Mouse (Mus musculus) right cerebral cortex, postnatal 4 days (tissue): Measurements from ENCODE around the gene Ankrd33b.

Source experiments
- DNase-seq: peaks from one replicate; pipeline ENCODE4 v3.0.0-alpha.2; 2022

The Ankrd33b gene

GRCm38 (mm10) chr15:31337192-31337741 is 30.3 kb downstream of the Ankrd33b start:
- DNase-seq, result peak; percentile 42

DNA sequence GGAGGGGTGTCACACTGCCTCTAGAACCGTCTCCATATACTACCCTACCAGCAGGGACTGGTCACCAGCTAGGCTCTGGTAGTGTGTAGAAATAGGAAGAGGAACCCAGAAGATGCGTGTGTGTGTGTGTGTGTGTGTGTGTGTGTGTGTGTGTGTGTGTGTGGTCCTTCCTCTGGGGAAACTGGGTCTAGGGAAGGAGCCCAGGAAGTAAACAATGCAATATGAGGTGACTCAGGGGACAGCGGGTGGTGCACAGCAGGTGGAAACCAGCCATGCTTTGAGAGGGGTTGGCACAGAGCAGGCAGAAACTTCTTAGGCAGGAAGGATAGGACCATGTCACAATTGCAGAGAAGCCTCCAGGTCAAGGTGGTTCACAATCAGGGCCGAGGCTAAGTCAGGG is 30.8 kb downstream of the Ankrd33b start:
- DNase-seq, result no peak

DNA sequence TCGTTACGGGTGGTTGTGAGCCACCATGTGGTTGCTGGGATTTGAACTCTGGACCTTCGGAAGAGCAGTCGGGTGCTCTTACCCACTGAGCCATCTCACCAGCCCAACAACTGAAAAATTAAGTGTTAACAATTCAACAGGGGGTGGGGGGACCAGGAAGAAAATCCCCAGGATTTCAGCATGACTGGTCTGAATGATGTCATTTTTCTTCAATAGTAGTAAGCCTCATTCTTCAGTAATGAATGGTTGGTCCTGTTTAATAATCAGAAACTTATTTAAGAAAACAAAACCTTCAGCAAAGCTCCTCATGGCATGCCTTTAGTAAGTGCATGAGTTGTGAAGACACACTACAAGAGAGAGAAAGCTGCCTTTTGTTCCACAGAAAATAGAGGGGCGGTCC is 32.7 kb downstream of the Ankrd33b start:
- no peak for DNase-seq

DNA sequence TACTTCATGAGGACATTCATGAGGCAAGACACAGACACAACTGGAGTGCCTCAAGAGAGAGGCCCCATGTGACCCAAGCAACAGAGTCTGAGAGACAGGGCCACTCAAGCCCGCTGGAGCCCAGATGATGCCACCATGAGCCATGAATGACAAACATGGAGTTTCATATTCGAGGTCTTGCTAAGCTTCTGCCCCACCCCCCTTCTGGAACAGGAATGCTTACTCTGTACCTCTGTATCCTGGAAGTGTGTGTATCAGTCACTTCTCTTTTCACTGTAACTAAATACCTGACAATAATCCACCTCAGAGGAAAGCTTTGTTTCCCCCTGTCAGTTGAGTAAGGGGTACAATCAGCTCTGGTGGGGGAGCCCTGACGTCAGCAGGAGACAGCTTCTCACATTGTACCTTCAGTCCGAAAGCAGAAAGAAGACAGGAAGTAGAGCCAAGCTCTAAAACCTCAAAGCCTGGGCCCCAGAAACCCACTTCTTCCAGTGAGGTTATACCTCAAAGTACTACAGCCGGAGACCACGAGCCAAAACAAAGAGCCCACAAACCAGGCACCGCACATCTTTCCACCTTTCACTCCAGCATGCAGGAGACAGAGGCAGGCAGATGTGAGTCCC is 34.9 kb downstream of the Ankrd33b start:
- no peak for DNase-seq

DNA sequence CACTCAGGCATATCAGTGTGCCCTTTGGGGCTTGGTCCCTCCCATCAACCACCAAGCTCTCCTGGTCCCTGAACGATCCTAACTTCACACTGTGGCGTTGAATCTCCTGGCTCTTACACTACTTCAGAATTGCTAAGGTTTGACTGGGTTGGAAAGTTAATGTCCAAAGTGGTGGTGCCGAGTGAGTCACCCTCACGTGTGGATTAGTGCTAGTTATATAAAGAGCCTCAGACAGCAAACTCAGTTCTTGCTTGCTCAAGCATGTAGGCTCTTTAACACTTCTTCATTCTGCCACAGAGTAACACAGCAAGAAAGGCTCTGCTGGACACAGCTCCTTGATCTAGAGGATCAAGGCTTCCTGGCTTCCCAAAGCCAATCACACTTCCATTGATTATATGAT is 35.8 kb downstream of the Ankrd33b start:
- DNase-seq, result no peak

DNA sequence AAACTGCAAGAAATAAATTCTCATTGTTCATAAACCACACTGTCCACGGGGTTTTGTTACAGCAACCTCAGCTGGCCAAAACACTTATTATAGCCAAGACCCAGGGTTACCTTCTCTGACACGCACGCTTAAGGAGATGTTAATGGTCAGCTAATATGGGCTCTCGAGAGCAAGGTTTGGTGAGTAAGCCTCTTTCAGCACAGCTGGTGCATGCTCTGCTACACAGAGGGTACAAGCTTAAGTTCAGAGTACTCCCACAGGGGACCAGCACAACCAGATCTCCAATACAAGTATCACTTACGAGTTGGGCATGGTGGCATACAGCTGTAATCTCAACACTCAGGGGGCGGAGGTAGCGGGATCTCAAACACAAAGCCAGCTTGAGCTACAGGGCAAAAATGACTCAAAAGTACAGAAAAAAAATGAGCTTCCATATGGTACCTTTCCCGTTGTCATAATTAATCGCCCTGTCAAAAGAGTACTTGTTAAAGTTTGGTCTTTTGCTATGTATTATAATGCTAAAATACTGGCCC is 39.4 kb downstream of the Ankrd33b start:
- no peak for DNase-seq

DNA sequence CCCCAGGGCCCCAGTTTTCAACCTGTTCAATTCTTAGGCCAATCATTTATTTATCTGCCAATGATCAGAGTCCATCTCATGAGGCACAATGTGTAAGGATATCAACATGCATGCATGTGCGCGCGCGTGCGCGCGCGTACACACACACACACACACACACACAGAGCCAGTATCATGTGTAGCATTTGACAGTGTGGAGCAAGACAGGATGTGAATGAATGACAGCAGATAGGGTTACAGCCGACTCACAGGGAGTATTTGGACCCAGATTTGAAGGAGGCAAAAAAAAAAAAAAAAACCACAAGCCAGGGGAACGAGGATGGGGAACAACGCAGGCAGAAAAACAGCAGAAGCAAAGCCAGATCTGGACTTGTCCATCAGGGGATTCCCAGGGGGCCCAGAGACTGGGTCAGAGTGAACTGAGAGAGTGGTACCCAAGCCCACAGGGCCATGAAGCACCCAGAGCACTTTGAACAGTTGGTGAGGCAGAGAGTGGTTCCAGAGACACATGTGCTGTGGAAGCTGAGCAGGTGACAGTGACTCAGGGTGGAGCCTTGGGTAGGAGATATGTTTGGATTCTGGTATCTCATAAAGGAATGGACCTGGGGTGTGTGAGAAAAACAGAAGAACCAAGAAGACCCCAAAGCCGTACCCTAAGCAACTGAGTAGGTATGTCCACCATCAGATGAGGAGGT is 41.7 kb downstream of the Ankrd33b start:
- no peak for DNase-seq

GRCm38 (mm10) chr15:31324551-31324950 is 43.0 kb downstream of the Ankrd33b start:
- DNase-seq, result no peak

- DNase-seq, result no peak
Measured at GRCm38 (mm10) chr15:31323684-31324083, 43.8 kb downstream of the Ankrd33b start.

GRCm38 (mm10) chr15:31320598-31321377 is 46.7 kb downstream of the Ankrd33b start:
- peak; percentile 41 for DNase-seq

DNA sequence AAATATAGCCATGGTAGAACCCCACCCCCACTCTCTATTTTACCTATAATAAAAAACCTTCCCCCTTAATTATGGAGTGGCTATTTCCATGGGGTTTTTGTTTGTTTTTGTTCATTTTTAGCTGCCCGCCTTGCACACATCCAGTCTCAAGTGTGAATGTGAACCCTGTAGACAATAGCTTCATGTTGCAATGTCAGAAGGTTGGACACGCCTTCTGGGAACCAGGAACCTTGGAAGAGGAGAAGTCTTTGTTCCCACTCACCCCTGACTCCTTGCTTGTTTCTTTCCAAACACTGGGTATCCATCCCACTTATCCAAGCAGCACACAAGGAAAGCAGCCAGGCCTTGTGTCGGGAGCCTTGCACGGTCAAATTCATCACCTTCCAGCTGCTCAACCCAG is 48.5 kb downstream of the Ankrd33b start:
- DNase-seq, result no peak

GRCm38 (mm10) chr15:31318158-31318955 is 49.2 kb downstream of the Ankrd33b start:
- DNase-seq, result no peak

GRCm38 (mm10) chr15:31317056-31317805 is 50.3 kb downstream of the Ankrd33b start:
- no peak for DNase-seq

GRCm38 (mm10) chr15:31315630-31316231 is 51.8 kb downstream of the Ankrd33b start:
- DNase-seq, result peak; percentile 86

- DNase-seq, result no peak
Measured at GRCm38 (mm10) chr15:31312001-31312400, 55.5 kb downstream of the Ankrd33b start.

DNA sequence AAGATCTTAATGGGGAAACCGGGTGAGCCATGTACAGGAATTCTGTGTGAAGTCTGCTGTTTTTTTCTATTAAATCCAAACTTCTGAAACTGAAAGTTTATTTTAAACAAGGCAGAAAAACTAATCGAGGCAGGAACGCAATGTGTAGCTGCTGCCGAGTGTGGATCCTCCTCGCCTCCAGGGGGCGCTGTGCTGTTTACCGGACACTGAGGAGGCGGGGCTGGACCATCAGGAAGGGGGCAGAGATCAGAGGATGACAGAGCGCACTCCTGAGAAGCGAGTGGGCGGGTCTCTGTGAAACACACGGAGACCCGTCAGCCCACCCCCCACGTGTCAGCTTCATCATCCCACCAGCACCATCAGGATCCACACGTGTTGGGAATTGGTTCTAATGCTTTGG is 58.0 kb downstream of the Ankrd33b start:
- peak; percentile 39 for DNase-seq

DNA sequence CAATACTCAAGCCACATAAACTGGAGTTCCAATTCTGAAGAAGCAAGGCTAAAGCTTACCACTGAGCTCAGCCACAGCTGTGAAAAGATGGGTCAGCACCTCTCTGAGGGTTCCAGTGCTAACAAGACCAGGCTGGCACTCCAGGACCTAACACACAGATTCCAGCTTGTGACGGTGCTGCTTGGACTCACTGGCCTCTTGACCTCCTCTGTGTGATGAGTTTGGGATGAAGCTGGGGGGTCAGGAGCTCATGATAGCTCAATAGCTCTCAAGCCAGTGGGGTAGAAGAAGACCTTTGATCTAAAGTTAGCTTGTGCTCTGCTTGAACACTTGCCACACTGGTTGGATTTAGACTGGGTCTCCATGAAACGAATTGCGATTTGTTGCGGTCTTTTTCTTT is 60.8 kb downstream of the Ankrd33b start:
- DNase-seq, result no peak

GRCm38 (mm10) chr15:31305181-31305580 is 62.3 kb downstream of the Ankrd33b start:
- DNase-seq, result no peak

GRCm38 (mm10) chr15:31304302-31304701 is 63.2 kb downstream of the Ankrd33b start:
- no peak for DNase-seq

DNA sequence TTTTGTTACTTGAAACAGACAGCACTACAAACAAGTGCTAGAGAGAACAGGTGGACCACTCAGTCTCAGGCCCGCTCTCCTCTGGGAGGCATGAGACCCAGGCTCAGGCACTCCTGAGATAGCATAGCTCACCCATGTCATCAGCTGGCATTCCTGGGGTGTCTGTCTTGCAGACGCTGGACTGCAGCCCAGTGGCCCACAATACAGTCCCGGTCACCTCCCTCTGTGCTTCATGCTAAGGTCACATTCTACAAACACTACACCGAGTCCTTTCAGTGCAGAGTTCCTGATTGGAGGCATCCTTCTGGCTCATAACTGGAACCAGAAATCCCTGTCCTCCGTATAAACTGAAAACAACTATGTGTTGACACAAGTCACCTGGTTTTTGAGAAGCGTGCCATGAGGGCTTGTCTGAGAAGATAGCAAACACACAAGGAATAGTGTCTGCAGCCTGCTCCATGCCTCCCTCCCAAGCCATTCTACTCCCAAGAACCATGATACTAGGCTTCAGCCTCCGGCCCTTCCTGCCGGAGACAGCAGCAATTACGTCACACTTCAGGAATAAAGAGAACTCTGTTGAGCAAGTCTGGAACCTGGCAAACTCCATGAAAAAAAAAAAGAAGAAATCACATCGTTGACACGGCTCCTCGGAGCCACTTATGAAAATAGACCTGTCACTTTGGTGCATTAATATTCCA is 65.1 kb downstream of the Ankrd33b start:
- no peak for DNase-seq
